ENCODE assay signal across 20 mouse cellular contexts in genomic region chr19:42609716-42610115, GRCm38 (mm10). TPM values are rescaled to one million over a fixed set of nuclear protein-coding genes. Genes with fewer than 3 reads are reported as not detected.
A peak's percentile ranks its signal among the peaks of the same experiment; 100 is the strongest.
DNase-seq lines count a peak whose midpoint lies in the region; ATAC-seq lines count a peak whose summit lies in the region.
"Had no signal": no experiment of that assay in that cellular context is flagged by ENCODE, and none has a peak within 500 bp of the region (broad histone marks: within the 10 kb centered on the region; RNA-seq: fewer than 3 reads in every experiment).

No protein-coding gene starts in this region.

- no peak overlapping the region for H3K4me3 ChIP-seq in forebrain, embryonic 11.5 days (ENCODE audit: low read depth, low read length)
- no peak overlapping the region for H3K4me3 ChIP-seq in forebrain, embryonic 15.5 days
- no peak overlapping the region for H3K4me3 ChIP-seq in heart, embryonic 10.5 days
- no peak overlapping the region for H3K4me3 ChIP-seq in midbrain, embryonic 11.5 days (ENCODE audit: low read depth, low read length)
- H3K4me3 ChIP-seq in midbrain, embryonic 15.5 days: no peak overlapping the region

- ATAC-seq in forebrain, embryonic 11.5 days (replicated peaks; ENCODE audit: low FRiP score): no peak
- ATAC-seq in forebrain, embryonic 15.5 days (replicated peaks): no peak
- no peak for ATAC-seq in midbrain, embryonic 11.5 days (ENCODE audit: low FRiP score)
- ATAC-seq in midbrain, embryonic 15.5 days (replicated peaks): no peak
- ATAC-seq: activated CD4-positive, CD25-positive, alpha-beta regulatory T cell, adult 4 months; CD4-positive, CD25-positive, alpha-beta regulatory T cell, adult 4 months; Patski had no signal

- 86% methylated on average over 3 of the region's 3 CpGs for WGBS in forebrain, embryonic 11.5 days
- 86% methylated on average over 3 of the region's 3 CpGs for WGBS in forebrain, embryonic 15.5 days
- WGBS in heart, embryonic 10.5 days: 86% methylated on average over 3 of the region's 3 CpGs
- WGBS in midbrain, embryonic 11.5 days: 96% methylated on average over 3 of the region's 3 CpGs
- 87% methylated on average over 3 of the region's 3 CpGs for WGBS in midbrain, embryonic 15.5 days

- no peak overlapping the region for H3K4me2 ChIP-seq in forebrain, embryonic 11.5 days (ENCODE audit: low read depth, low read length, severe bottlenecking)
- H3K4me2 ChIP-seq in forebrain, embryonic 15.5 days (replicated peaks): no peak overlapping the region
- H3K4me2 ChIP-seq in midbrain, embryonic 11.5 days: no peak overlapping the region
- H3K4me2 ChIP-seq in midbrain, embryonic 15.5 days: no peak overlapping the region

- DNase-seq in forebrain, embryonic 11.5 days (ENCODE audit: low spot score): peak; percentile 37
- DNase-seq in heart, adult 11 months: peak; percentile 83
- DNase-seq in heart, embryonic 10.5 days (ENCODE audit: low spot score): no peak
- DNase-seq in midbrain, embryonic 11.5 days (ENCODE audit: low spot score, missing footprints): peak; percentile 84
- DNase-seq: adrenal gland, adult 2 months; adrenal gland, adult 8-10 months; adrenal gland, postnatal 10 days; adrenal gland, postnatal 14 days; adrenal gland, postnatal 25 days; adrenal gland, postnatal 36 days; B cell, adult 2 months; cerebellum, adult 11 months; cerebellum, adult 11-12 months; cerebellum, adult 18-20 months had no signal

- H3K27ac ChIP-seq in forebrain, embryonic 11.5 days (ENCODE audit: low read depth, low read length): no peak overlapping the region
- H3K27ac ChIP-seq in forebrain, embryonic 15.5 days (replicated peaks): no peak overlapping the region
- H3K27ac ChIP-seq in heart, embryonic 10.5 days: no peak overlapping the region
- H3K27ac ChIP-seq in midbrain, embryonic 11.5 days (ENCODE audit: low read depth, low read length): no peak overlapping the region
- no peak overlapping the region for H3K27ac ChIP-seq in midbrain, embryonic 15.5 days

- no peaks in the 10 kb centered on the region for H3K9me3 ChIP-seq in forebrain, embryonic 11.5 days (ENCODE audit: control insufficient read depth, low read length)
- H3K9me3 ChIP-seq in forebrain, embryonic 15.5 days: no peaks in the 10 kb centered on the region
- no peaks in the 10 kb centered on the region for H3K9me3 ChIP-seq in heart, embryonic 10.5 days
- no peaks in the 10 kb centered on the region for H3K9me3 ChIP-seq in midbrain, embryonic 11.5 days (ENCODE audit: control insufficient read depth, low read length)
- H3K9me3 ChIP-seq in midbrain, embryonic 15.5 days: no peaks in the 10 kb centered on the region
- H3K9me3 ChIP-seq: G1E had no signal

- H3K27me3 ChIP-seq in forebrain, embryonic 11.5 days (ENCODE audit: control insufficient read depth, insufficient read depth, low read length): peaks cover 9% of the 10 kb centered on the region; the same call in 1 of the 2 replicates
- H3K27me3 ChIP-seq in forebrain, embryonic 15.5 days: 0 out of 2 replicates have a peak, but pooled peaks cover 4% of the 10 kb centered on the region
- H3K27me3 ChIP-seq in heart, embryonic 10.5 days (ENCODE audit: insufficient read depth, poor library complexity, severe bottlenecking): peaks cover 61% of the 10 kb centered on the region
- H3K27me3 ChIP-seq in midbrain, embryonic 11.5 days (ENCODE audit: control insufficient read depth, insufficient read depth, low read length): peaks cover 12% of the 10 kb centered on the region; the same call in 1 of the 2 replicates
- H3K27me3 ChIP-seq in midbrain, embryonic 15.5 days (replicated peaks): peaks cover 21% of the 10 kb centered on the region
- H3K27me3 ChIP-seq: Patski had no signal

- no peak overlapping the region for H3K9ac ChIP-seq in forebrain, embryonic 11.5 days (ENCODE audit: low read length)
- H3K9ac ChIP-seq in forebrain, embryonic 15.5 days (replicated peaks): no peak overlapping the region
- H3K9ac ChIP-seq in midbrain, embryonic 11.5 days (ENCODE audit: low read length): no peak overlapping the region
- H3K9ac ChIP-seq in midbrain, embryonic 15.5 days: no peak overlapping the region

- no peaks in the 10 kb centered on the region for H3K4me1 ChIP-seq in forebrain, embryonic 11.5 days (replicated peaks; ENCODE audit: control insufficient read depth, insufficient read depth, low read length)
- H3K4me1 ChIP-seq in forebrain, embryonic 15.5 days: peaks cover 7% of the 10 kb centered on the region
- H3K4me1 ChIP-seq in heart, embryonic 10.5 days: peaks cover 17% of the 10 kb centered on the region
- peaks cover 5% of the 10 kb centered on the region; the same call in 1 of the 2 replicates for H3K4me1 ChIP-seq in midbrain, embryonic 11.5 days (ENCODE audit: control insufficient read depth, insufficient read depth, low read length)
- H3K4me1 ChIP-seq in midbrain, embryonic 15.5 days: peaks cover 5% of the 10 kb centered on the region; the same call in 1 of the 2 replicates

- H3K36me3 ChIP-seq in forebrain, embryonic 11.5 days (ENCODE audit: control insufficient read depth, insufficient read depth, low read length): no peaks in the 10 kb centered on the region
- no peaks in the 10 kb centered on the region for H3K36me3 ChIP-seq in forebrain, embryonic 15.5 days
- no peaks in the 10 kb centered on the region for H3K36me3 ChIP-seq in heart, embryonic 10.5 days
- no peaks in the 10 kb centered on the region for H3K36me3 ChIP-seq in midbrain, embryonic 11.5 days (ENCODE audit: control insufficient read depth, insufficient read depth, low read length)
- H3K36me3 ChIP-seq in midbrain, embryonic 15.5 days (replicated peaks): no peaks in the 10 kb centered on the region
- H3K36me3 ChIP-seq: G1E had no signal

RNA-seq across cellular contexts. Expression of gene Loxl4, which starts 2.9 kb away (rescaled TPM):
- 0.12 and 0.20 TPM in 2 replicates for polyA plus RNA-seq in forebrain, embryonic 11.5 days (2014; fragmentation: Nextera tagmentation; extraction: Ambion mirVana)
- 0.11 and 0.18 TPM in 2 replicates for polyA plus RNA-seq in forebrain, embryonic 15.5 days (2015; fragmentation: Nextera tagmentation; extraction: Ambion mirVana)
- polyA plus RNA-seq in heart, embryonic 10.5 days (2016; fragmentation: Nextera tagmentation; extraction: Ambion mirVana): 0.04 and 0.10 TPM in 2 replicates
- polyA plus RNA-seq in midbrain, embryonic 11.5 days (2014; fragmentation: Nextera tagmentation; extraction: Ambion mirVana): 0.12 and 0.25 TPM in 2 replicates
- polyA plus RNA-seq in midbrain, embryonic 15.5 days (2015; fragmentation: Nextera tagmentation; extraction: Ambion mirVana): 0.14 TPM in 2 replicates
- polyA plus RNA-seq: G1E had no signal
